8 mouse cellular contexts compared by ENCODE assay signal in the genomic region with DNA sequence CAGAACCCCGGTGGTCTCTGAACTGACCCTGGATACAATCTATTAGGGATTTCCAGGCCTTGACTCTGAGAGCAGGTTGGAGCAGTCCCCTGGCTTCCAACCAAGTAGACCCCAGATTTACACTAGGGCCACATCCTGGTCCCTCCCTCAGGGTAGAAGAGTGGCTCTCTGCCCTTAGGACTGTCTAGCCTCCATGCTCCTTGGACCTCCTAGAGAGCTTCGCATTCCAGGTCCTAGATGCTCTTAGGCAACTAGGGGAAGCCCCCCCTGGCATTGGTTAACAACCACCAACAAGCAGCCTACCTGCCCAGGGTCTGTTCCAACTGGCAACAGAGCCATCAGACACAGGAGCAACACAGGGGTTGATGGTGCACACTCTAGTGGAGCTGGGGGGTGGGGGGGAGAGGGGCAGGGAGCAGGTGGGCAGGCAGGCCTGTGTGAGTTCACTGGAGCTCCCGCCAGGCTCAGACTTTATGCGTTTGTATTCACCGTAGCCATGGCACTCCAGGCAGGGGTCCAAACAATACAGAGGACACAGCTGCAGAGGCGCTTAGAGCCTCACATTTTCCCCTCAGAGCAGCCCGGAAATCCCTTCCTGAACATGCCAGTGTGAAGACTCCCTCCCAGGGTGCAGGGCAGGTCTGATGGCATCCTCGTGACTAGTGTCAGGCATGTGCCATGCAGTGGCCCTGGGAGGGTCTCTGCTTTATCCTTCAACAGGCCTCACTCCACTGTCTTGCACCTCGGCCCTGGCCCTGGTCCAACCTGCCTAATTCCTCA. TPM values are rescaled to one million over a fixed set of nuclear protein-coding genes. Genes with fewer than 3 reads are reported as not detected.
A peak's percentile ranks its signal among the peaks of the same experiment; 100 is the strongest.
DNase-seq lines count a peak whose midpoint lies in the region; ATAC-seq lines count a peak whose summit lies in the region.

No protein-coding gene starts in this region.

- WGBS in hindbrain, embryonic 12.5 days: 28% methylated on average over 9 of the region's 9 CpGs

- H3K9ac ChIP-seq in hindbrain, embryonic 12.5 days: no peak overlapping the region

- H3K9me3 ChIP-seq in hindbrain, embryonic 12.5 days (replicated peaks): no peaks in the 10 kb centered on the region

- no peak overlapping the region for H3K4me3 ChIP-seq in hindbrain, embryonic 12.5 days

- ATAC-seq in hindbrain, embryonic 12.5 days (ENCODE audit: low FRiP score): peak; percentile 87

- peaks cover 52% of the 10 kb centered on the region for H3K4me1 ChIP-seq in hindbrain, embryonic 12.5 days

- H3K27me3 ChIP-seq in hindbrain, embryonic 12.5 days: 0 out of 2 replicates have a peak, but pooled peaks cover 3% of the 10 kb centered on the region

- DNase-seq in right cerebral cortex, postnatal 10 days (ENCODE audit: low spot score in 2 of 2): peak; percentile 75 to 80
- DNase-seq in right cerebral cortex, adult 18-20 months: no peak
- DNase-seq in gastrocnemius, adult 8-10 months (ENCODE audit: low spot score in 2 of 2): peak; percentile 55 to 68
- peak; percentile 43 for DNase-seq in lung, postnatal 14 days
- no peak for DNase-seq in adrenal gland, adult 8-10 months
- DNase-seq in thymus, postnatal 14 days: no peak
- no peak for DNase-seq in left cerebral cortex, adult 8-10 months (ENCODE audit: low spot score in 2 of 2)

- 0 out of 2 replicates have a peak overlapping the region, but pooled peaks have one; percentile 8 for H3K4me2 ChIP-seq in hindbrain, embryonic 12.5 days (replicated peaks)

- H3K27ac ChIP-seq in hindbrain, embryonic 12.5 days: peak overlapping the region; percentile 79

- H3K36me3 ChIP-seq in hindbrain, embryonic 12.5 days: no peaks in the 10 kb centered on the region

RNA-seq across cellular contexts. Expression of gene Spsb4, which starts 46.8 kb away (rescaled TPM):
- 1 to 10 TPM in 2 of 4 experiments, under 1 TPM in 2; 0.86 to 1.7 (median 1.1) TPM for total RNA-seq in gastrocnemius, adult 8-10 months (2022)
- 88.2 and 89.2 TPM in 2 replicates for polyA plus RNA-seq in hindbrain, embryonic 12.5 days (2016; fragmentation: Nextera tagmentation; extraction: Ambion mirVana)
- total RNA-seq in adrenal gland, adult 8-10 months (2022): under 1 TPM; 0.74 to 0.98 (median 0.85) TPM
- 1 to 10 TPM; 3.7 to 5.1 (median 4.4) TPM for total RNA-seq in left cerebral cortex, adult 8-10 months (2022)

Comparison
In these comparisons a context has a peak if more than half of its experiments do, and no peak if none do; other contexts are left out.
1. DNase-seq: peak in right cerebral cortex, postnatal 10 days (2 of 2), gastrocnemius, adult 8-10 months (2 of 2) and lung, postnatal 14 days (single experiment); none in right cerebral cortex, adult 18-20 months (single experiment), adrenal gland, adult 8-10 months (single experiment), thymus, postnatal 14 days (single experiment) and left cerebral cortex, adult 8-10 months (0 of 2).